In the genomic region with DNA sequence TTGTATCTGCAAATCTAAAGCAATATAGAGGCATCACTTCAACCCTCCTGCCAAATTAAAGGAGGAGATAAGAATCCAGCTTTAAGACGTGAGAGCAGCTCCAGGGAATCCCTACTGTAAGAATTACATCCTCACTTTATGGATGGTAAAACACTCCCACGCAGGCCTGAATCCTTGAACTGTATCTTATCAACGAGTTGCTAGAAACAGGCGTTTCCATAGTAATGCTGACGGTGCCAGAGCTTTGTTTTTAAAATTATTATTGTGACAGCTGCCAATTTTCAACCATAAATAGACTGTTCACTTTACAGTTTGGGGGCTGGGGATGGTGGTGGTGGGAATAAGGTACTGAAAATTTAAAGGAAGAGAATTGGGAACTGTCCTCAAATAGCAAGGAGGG, we compare ENCODE assay signal across 24 mouse cellular contexts.
DNase-seq lines count a peak whose midpoint lies in the region; ATAC-seq and TF ChIP-seq lines count a peak whose summit lies in the region.
"Had no signal": no experiment of that assay in that cellular context is flagged by ENCODE, and none has a peak within 500 bp of the region (broad histone marks: within the 10 kb centered on the region; RNA-seq: fewer than 3 reads in every experiment).

No protein-coding gene starts in this region.

- no peaks in the 10 kb centered on the region for H3K36me3 ChIP-seq in forebrain, embryonic 14.5 days (ENCODE audit: control insufficient read depth, insufficient read depth, low read length)
- no peaks in the 10 kb centered on the region for H3K36me3 ChIP-seq in forebrain, embryonic 12.5 days (replicated peaks)
- H3K36me3 ChIP-seq in midbrain, embryonic 16.5 days (ENCODE audit: control insufficient read depth, insufficient read depth, low read length) = no peaks in the 10 kb centered on the region
- H3K36me3 ChIP-seq in midbrain, embryonic 15.5 days (replicated peaks) = no peaks in the 10 kb centered on the region
- H3K36me3 ChIP-seq: embryonic facial prominence, embryonic 13.5 days; heart, embryonic 15.5 days; limb, embryonic 12.5 days; neural tube, embryonic 12.5 days had no signal

- no peaks in the 10 kb centered on the region for H3K9me3 ChIP-seq in forebrain, embryonic 14.5 days (replicated peaks; ENCODE audit: control insufficient read depth, low read length)
- H3K9me3 ChIP-seq in forebrain, embryonic 12.5 days = no peaks in the 10 kb centered on the region
- no peaks in the 10 kb centered on the region for H3K9me3 ChIP-seq in midbrain, embryonic 16.5 days (replicated peaks; ENCODE audit: control insufficient read depth, low read length, poor library complexity, severe bottlenecking)
- no peaks in the 10 kb centered on the region for H3K9me3 ChIP-seq in midbrain, embryonic 15.5 days
- H3K9me3 ChIP-seq: embryonic facial prominence, embryonic 13.5 days; heart, embryonic 15.5 days; limb, embryonic 12.5 days; neural tube, embryonic 12.5 days had no signal

- ATAC-seq in forebrain, embryonic 14.5 days = peak; percentile 37; the same call in 1 of the 2 replicates
- no peak for ATAC-seq in forebrain, embryonic 12.5 days (ENCODE audit: low FRiP score)
- peak; percentile 51; the same call in 1 of the 2 replicates for ATAC-seq in midbrain, embryonic 16.5 days
- ATAC-seq in midbrain, embryonic 15.5 days (replicated peaks) = no peak; the same call in 1 of the 2 replicates
- ATAC-seq: liver, postnatal 0 days had no signal

- H3K4me2 ChIP-seq in forebrain, embryonic 14.5 days (ENCODE audit: low read length) = no peak overlapping the region
- no peak overlapping the region for H3K4me2 ChIP-seq in forebrain, embryonic 12.5 days
- H3K4me2 ChIP-seq in midbrain, embryonic 16.5 days (ENCODE audit: low read length) = no peak overlapping the region
- no peak overlapping the region for H3K4me2 ChIP-seq in midbrain, embryonic 15.5 days
- H3K4me2 ChIP-seq: embryonic facial prominence, embryonic 13.5 days; heart, embryonic 15.5 days; hindbrain, embryonic 14.5 days; limb, embryonic 12.5 days; liver, embryonic 11.5 days; neural tube, embryonic 12.5 days had no signal

- peak; percentile 56 for DNase-seq in forebrain, embryonic 14.5 days (ENCODE audit: low spot score)
- DNase-seq in layer of hippocampus, adult 2 months (ENCODE audit: low spot score in 2 of 2) = peak; percentile 20 to 34
- DNase-seq in layer of hippocampus, postnatal 10 days (ENCODE audit: low spot score in 2 of 2) = no peak
- DNase-seq in layer of hippocampus, adult 9-10 months (ENCODE audit: low spot score) = peak; percentile 26
- DNase-seq in urinary bladder, adult 18-20 months (ENCODE audit: low spot score in 2 of 2) = no peak
- DNase-seq: cerebellum, adult 8-10 months; cerebellum, postnatal 36 days; embryo, embryonic 11 days; heart, postnatal 36 days; kidney, adult 2 months; kidney, postnatal 14 days; liver, postnatal 0 days; thymus, postnatal 25 days had no signal

- H3K4me3 ChIP-seq in forebrain, embryonic 14.5 days (ENCODE audit: low read depth, low read length) = no peak overlapping the region
- H3K4me3 ChIP-seq in forebrain, embryonic 12.5 days (replicated peaks) = no peak overlapping the region
- no peak overlapping the region for H3K4me3 ChIP-seq in layer of hippocampus, adult 2 months
- H3K4me3 ChIP-seq in midbrain, embryonic 16.5 days (ENCODE audit: low read depth, low read length) = no peak overlapping the region
- H3K4me3 ChIP-seq in midbrain, embryonic 15.5 days = no peak overlapping the region
- H3K4me3 ChIP-seq: embryonic facial prominence, embryonic 13.5 days; erythroblast, embryonic 14.5 days; heart, embryonic 15.5 days; limb, embryonic 12.5 days; neural tube, embryonic 12.5 days had no signal

- H3K4me1 ChIP-seq in forebrain, embryonic 14.5 days (ENCODE audit: control insufficient read depth, insufficient read depth, low read length) = no peaks in the 10 kb centered on the region; the same call in 1 of the 2 replicates
- H3K4me1 ChIP-seq in forebrain, embryonic 12.5 days = 0 out of 2 replicates have a peak, but pooled peaks cover 3% of the 10 kb centered on the region
- H3K4me1 ChIP-seq in midbrain, embryonic 16.5 days (ENCODE audit: control insufficient read depth, insufficient read depth, low read length) = 0 out of 2 replicates have a peak, but pooled peaks cover 3% of the 10 kb centered on the region
- peaks cover 2% of the 10 kb centered on the region; the same call in 1 of the 2 replicates for H3K4me1 ChIP-seq in midbrain, embryonic 15.5 days
- H3K4me1 ChIP-seq: heart, embryonic 15.5 days; neural tube, embryonic 12.5 days had no signal

- no peak for TF ChIP-seq CTCF in layer of hippocampus, adult 2 months (conservative IDR thresholded peaks at IDR 0.05)

- no peak overlapping the region for H3K27ac ChIP-seq in forebrain, embryonic 14.5 days (ENCODE audit: low read depth, low read length)
- no peak overlapping the region for H3K27ac ChIP-seq in forebrain, embryonic 12.5 days
- peak overlapping the region; percentile 71 for H3K27ac ChIP-seq in layer of hippocampus, adult 2 months
- no peak overlapping the region for H3K27ac ChIP-seq in midbrain, embryonic 16.5 days (ENCODE audit: low read length)
- no peak overlapping the region for H3K27ac ChIP-seq in midbrain, embryonic 15.5 days
- H3K27ac ChIP-seq: embryonic facial prominence, embryonic 13.5 days; heart, embryonic 15.5 days; hindbrain, embryonic 14.5 days; limb, embryonic 12.5 days; macrophage; neural tube, embryonic 12.5 days had no signal

- H3K27me3 ChIP-seq in forebrain, embryonic 14.5 days (replicated peaks; ENCODE audit: control insufficient read depth, insufficient read depth, low read length) = no peaks in the 10 kb centered on the region
- no peaks in the 10 kb centered on the region for H3K27me3 ChIP-seq in forebrain, embryonic 12.5 days
- H3K27me3 ChIP-seq in midbrain, embryonic 16.5 days (ENCODE audit: control insufficient read depth, insufficient read depth, low read depth, low read length) = no peaks in the 10 kb centered on the region
- no peaks in the 10 kb centered on the region for H3K27me3 ChIP-seq in midbrain, embryonic 15.5 days (replicated peaks)
- H3K27me3 ChIP-seq: embryonic facial prominence, embryonic 13.5 days; heart, embryonic 15.5 days; neural tube, embryonic 12.5 days had no signal

- WGBS in forebrain, embryonic 14.5 days = 51% methylated on average over 5 of the region's 5 CpGs
- WGBS in forebrain, embryonic 12.5 days = 73% methylated on average over 5 of the region's 5 CpGs
- WGBS in midbrain, embryonic 16.5 days = 55% methylated on average over 5 of the region's 5 CpGs
- 59% methylated on average over 5 of the region's 5 CpGs for WGBS in midbrain, embryonic 15.5 days

- H3K9ac ChIP-seq in forebrain, embryonic 14.5 days (ENCODE audit: low read length) = no peak overlapping the region
- no peak overlapping the region for H3K9ac ChIP-seq in forebrain, embryonic 12.5 days
- H3K9ac ChIP-seq in midbrain, embryonic 16.5 days (ENCODE audit: low read depth, low read length) = no peak overlapping the region
- H3K9ac ChIP-seq in midbrain, embryonic 15.5 days = no peak overlapping the region
- H3K9ac ChIP-seq: embryonic facial prominence, embryonic 13.5 days; heart, embryonic 15.5 days; hindbrain, embryonic 14.5 days; limb, embryonic 12.5 days; liver, postnatal 0 days; neural tube, embryonic 12.5 days had no signal

Comparison
In these comparisons a context has a peak if more than half of its experiments do, and no peak if none do; other contexts are left out.
1. ATAC-seq: peak in forebrain, embryonic 14.5 days (single experiment) and midbrain, embryonic 16.5 days (single experiment); none in forebrain, embryonic 12.5 days (single experiment) and midbrain, embryonic 15.5 days (single experiment).
2. DNase-seq: peak in forebrain, embryonic 14.5 days (single experiment), layer of hippocampus, adult 2 months (2 of 2) and layer of hippocampus, adult 9-10 months (single experiment); none in layer of hippocampus, postnatal 10 days (0 of 2) and urinary bladder, adult 18-20 months (0 of 2).